Mouse (Mus musculus): ENCODE data around the gene Gm20825.
"Not testable (repeated sequence)": the region's sequence is repeated elsewhere in the genome, so short reads cannot be mapped to it uniquely, and the experiment has no call there.

Gene Gm20825

DNA sequence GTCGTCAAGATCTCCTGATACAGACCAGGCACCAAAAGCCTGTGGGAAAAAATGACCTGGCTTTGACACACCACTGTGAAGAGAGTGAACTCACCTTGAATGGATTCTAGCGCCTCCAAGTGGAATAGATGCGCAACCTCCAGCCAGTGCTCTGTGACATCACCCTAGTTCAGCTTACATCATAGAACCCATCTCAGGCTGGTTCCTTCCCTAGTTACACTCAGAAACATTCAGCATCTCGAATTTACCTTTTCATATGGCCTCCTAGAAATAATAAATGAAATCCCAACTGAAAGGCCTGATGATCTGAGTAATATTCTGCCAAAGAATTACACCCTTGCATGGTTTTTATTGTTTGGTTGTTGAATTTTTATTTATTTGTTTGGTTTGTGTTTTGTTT is at the start of gene Gm20825:
Gene Gm20825 (minus strand): TSS at position 101 of the 400 bp plus-strand sequence.
- not testable (repeated sequence) for DNase-seq (ENCODE audit: low spot score in 2 of 2)
